Mouse (Mus musculus) urinary bladder, postnatal 14 days (tissue): ENCODE results near the gene Irx1.

ENCODE experiments used
- DNase-seq: peaks from one replicate; pipeline ENCODE4 v3.0.0; 2021; ENCODE audit warnings: low spot score

The Irx1 gene

GRCm38 (mm10) chr13:71910361-71910760, 53.2 kb downstream of the Irx1 start:
- no peak for DNase-seq
